Mouse (Mus musculus): ENCODE measurements around the gene Zscan2.

DNA sequence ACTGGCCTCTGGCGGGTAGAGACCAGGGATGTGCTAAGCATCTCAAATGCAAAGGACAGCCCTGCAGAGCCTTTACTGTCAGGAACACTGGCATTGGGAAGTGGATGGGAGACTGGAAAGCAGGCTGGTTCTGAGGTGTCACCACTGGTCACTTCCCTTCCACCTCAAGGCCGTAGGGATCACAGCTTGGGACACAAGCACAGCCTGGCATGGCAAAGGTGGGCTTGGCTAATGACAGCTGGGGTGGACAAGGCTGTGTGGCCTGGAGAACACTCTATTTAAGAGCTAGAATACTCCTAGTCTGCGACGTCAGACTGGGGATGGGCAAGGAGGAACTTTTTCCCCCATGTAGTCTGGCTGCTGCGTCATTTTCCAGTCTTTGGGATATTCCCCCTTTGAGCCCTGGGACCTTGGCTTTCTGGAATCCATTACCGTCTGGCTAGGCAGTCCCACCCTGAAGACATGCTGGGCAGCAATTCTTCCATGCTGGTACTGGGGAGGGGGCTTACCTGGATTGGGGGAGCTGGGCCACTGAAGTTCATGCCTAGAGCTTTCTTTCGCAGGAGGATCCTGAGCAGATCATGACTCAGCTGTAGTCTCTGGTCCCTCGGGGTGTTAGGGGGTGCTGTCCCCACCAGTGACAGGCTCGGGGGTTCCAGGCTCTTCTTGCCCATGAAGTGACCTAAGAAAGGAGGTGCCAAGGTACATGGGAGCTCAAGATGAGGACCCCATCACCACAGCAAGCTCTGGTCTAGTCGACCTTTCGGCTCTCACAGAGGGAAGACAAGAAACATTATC is 43.1 kb downstream of the Zscan2 start:
- TF ChIP-seq CTCF (conservative IDR thresholded peaks at IDR 0.05; ENCODE audit: low read length) (no peak), NANOG (IDR thresholded peaks at IDR 0.05; ENCODE audit: borderline replicate concordance, low read length) (no peak), POU5F1 (IDR thresholded peaks at IDR 0.05; ENCODE audit: borderline replicate concordance, low read length) (no peak)
